Mouse (Mus musculus): Measurements from ENCODE around the gene Fgfr2.

GRCm38 (mm10) chr7:132843152-132843551 lies 280.0 kb downstream of the Fgfr2 start:
- TF ChIP-seq CTCF (IDR thresholded peaks at IDR 0.05; ENCODE audit: extremely low read depth, insufficient read length, insufficient replicate concordance, low read depth, low read length) = no peak
- TF ChIP-seq POLR2A (IDR thresholded peaks at IDR 0.05; ENCODE audit: low read depth, low read length) = no peak

Data from small intestine, adult 2 months (tissue).